Mouse (Mus musculus) CD4-positive, CD25-positive, alpha-beta regulatory T cell, adult 2 months (primary cell): ENCODE data around the gene Sult6b2.

ENCODE experiments used
- DNase-seq: peaks from one replicate; pipeline ENCODE4 v3.0.0-alpha.2; 2012; ENCODE audit warnings: low read depth, low spot score

Gene Sult6b2

GRCm38 (mm10) chr6:142810239-142810638, 5.9 kb upstream of the Sult6b2 start:
- DNase-seq: no peak

- peak; percentile 50 for DNase-seq
Measured at GRCm38 (mm10) chr6:142809373-142810098, 5.2 kb upstream of the Sult6b2 start.

GRCm38 (mm10) chr6:142806326-142806725, 2.0 kb upstream of the Sult6b2 start:
- no peak for DNase-seq

GRCm38 (mm10) chr6:142802617-142803525, 1.4 kb downstream of the Sult6b2 start:
- DNase-seq: no peak

GRCm38 (mm10) chr6:142801687-142802086, 2.6 kb downstream of the Sult6b2 start:
- DNase-seq: no peak

- DNase-seq: no peak
Measured at GRCm38 (mm10) chr6:142799704-142800374, 4.5 kb downstream of the Sult6b2 start.

- DNase-seq: no peak
Measured at GRCm38 (mm10) chr6:142798837-142799236, 5.5 kb downstream of the Sult6b2 start.

- DNase-seq: no peak
Measured at GRCm38 (mm10) chr6:142797996-142798395, 6.3 kb downstream of the Sult6b2 start.

- DNase-seq: no peak
Measured at GRCm38 (mm10) chr6:142795655-142796441, 8.5 kb downstream of the Sult6b2 start.

- DNase-seq: no peak
Measured at GRCm38 (mm10) chr6:142795087-142795486, 9.2 kb downstream of the Sult6b2 start.

GRCm38 (mm10) chr6:142793468-142793867, 10.8 kb downstream of the Sult6b2 start:
- DNase-seq: no peak

- DNase-seq: no peak
Measured at GRCm38 (mm10) chr6:142792241-142792968, 11.9 kb downstream of the Sult6b2 start.

- DNase-seq: no peak
Measured at GRCm38 (mm10) chr6:142789736-142790135, 14.6 kb downstream of the Sult6b2 start.

GRCm38 (mm10) chr6:142788042-142788987, 16.0 kb downstream of the Sult6b2 start:
- DNase-seq: no peak

- no peak for DNase-seq
Measured at GRCm38 (mm10) chr6:142786106-142786505, 18.2 kb downstream of the Sult6b2 start.

- peak; percentile 87 for DNase-seq
Measured at GRCm38 (mm10) chr6:142785343-142785742, 19.0 kb downstream of the Sult6b2 start.

- no peak for DNase-seq
Measured at GRCm38 (mm10) chr6:142781286-142781685, 23.0 kb downstream of the Sult6b2 start.

GRCm38 (mm10) chr6:142780574-142781033, 23.7 kb downstream of the Sult6b2 start:
- DNase-seq: no peak

- DNase-seq: peak; percentile 75
Measured at GRCm38 (mm10) chr6:142779812-142780573, 24.3 kb downstream of the Sult6b2 start.
